Mouse (Mus musculus) stomach, postnatal 0 days (tissue): Measurements from ENCODE around the gene Ctcf. TPM values are rescaled to one million over a fixed set of nuclear protein-coding genes. Genes with fewer than 3 reads are reported as not detected.
A peak's percentile ranks its signal among the peaks of the same experiment; 100 is the strongest.

Experiments used
- ATAC-seq: fragments of 200-750 bp; cut with Nextera tagmentation; 2 replicates; pipeline ENCODE4 v1.8.0; 2017; ENCODE audit not compliant: low FRiP score, low TSS enrichment
- DNase-seq: peaks from one replicate; pipeline ENCODE4 v3.0.0-alpha.2; 2016; ENCODE audit warnings: low spot score
- H3K27ac ChIP-seq: fragments of 300-500 bp; sonication (generic); replicated peaks from 2 replicates; pipeline ENCODE4 v1.5.1; 2014; ENCODE audit warnings: mild to moderate bottlenecking, control low read depth
- H3K27me3 ChIP-seq: fragments of 300-500 bp; sonication (generic); 2 replicates; pipeline ENCODE4 v1.6.1; 2014; ENCODE audit warnings: low read length; ENCODE audit not compliant: control insufficient read depth, insufficient read depth
- H3K36me3 ChIP-seq: fragments of 300-500 bp; sonication (generic); 2 replicates; pipeline ENCODE4 v1.6.1; 2014; ENCODE audit warnings: low read length, mixed read lengths; ENCODE audit not compliant: control insufficient read depth, insufficient read depth
- H3K4me1 ChIP-seq: fragments of 300-500 bp; sonication (generic); replicated peaks from 2 replicates; pipeline ENCODE4 v1.6.1; 2014; ENCODE audit warnings: antibody characterized with exemption; ENCODE audit not compliant: control insufficient read depth, insufficient read depth
- H3K4me2 ChIP-seq: fragments of 300-500 bp; sonication (generic); replicated peaks from 2 replicates; pipeline ENCODE4 v1.6.1; 2014; ENCODE audit warnings: low read depth, mild to moderate bottlenecking, control low read depth, moderate library complexity
- H3K4me3 ChIP-seq: fragments of 300-500 bp; sonication (generic); 2 replicates; pipeline ENCODE4 v1.5.1; 2014; ENCODE audit warnings: low read depth, low read length, control low read depth
- H3K9ac ChIP-seq: fragments of 300-500 bp; sonication (generic); 2 replicates; pipeline ENCODE4 v1.6.1; 2014; ENCODE audit warnings: mild to moderate bottlenecking, low read length, control low read depth, mixed read lengths
- H3K9me3 ChIP-seq: fragments of 300-500 bp; sonication (generic); 2 replicates; pipeline ENCODE4 v1.6.1; 2016; ENCODE audit warnings: low read length; ENCODE audit not compliant: control insufficient read depth
- CTCF ChIP-seq: IDR thresholded peaks from 2 replicates; pipeline ENCODE4 v1.5.1; 2016; ENCODE audit warnings: antibody characterized with exemption, low read depth, mild to moderate bottlenecking, moderate library complexity
- EP300 ChIP-seq: optimal IDR thresholded peaks from 2 replicates; pipeline ENCODE3; 2016; ENCODE audit warnings: antibody characterized with exemption
- WGBS: fragments of 180-500 bp; shearing (Covaris S2); extraction: QIAGEN DNeasy Blood & Tissue Kit; methylation state at CpG from one replicate; pipeline ENCODE4 v1.1.7; 2014; 5-methylcytosine and 5-hydroxymethylcytosine counted together
- polyA plus RNA-seq: library from polyadenylated mRNA; unstranded; fragments of >200 nt; fragmentation: Nextera tagmentation; extraction: Ambion mirVana; gene quantifications from 2 replicates; pipeline ENCODE4 v1.2.1, GENCODE M21; 2015

Gene Ctcf
- polyA plus RNA-seq, 1 experiment from 2014 or later: 56.6 TPM

DNA sequence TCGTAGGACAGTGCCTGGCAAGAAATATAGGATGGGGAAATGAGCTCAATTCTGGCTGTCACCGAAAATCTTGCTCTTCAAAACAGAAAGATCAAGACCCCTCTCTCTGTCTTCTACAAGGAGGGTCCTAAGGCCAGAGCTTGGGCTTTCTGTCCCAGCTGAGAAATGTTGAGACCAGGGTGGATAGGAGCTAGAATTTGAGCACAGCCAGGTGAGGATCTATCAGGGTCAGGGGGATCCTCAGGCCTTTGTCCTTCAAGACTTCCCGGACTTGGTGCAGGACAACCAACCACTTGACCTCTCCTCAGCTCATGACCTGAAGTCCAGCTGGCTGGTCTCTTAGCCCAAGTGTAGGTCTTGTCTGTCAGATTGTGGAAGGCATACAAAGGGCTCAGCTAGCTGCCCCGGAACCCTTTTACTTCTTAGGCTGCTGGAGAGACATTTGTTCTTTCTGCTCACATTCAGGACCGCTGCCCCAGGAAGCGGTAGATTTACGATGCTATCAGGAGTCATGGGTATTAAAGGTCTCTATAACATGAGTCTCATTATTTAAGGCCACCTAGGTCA is 12.6 kb upstream of the Ctcf start:
- Histone ChIP-seq H3K27ac (no peak overlapping the region), H3K9me3 (no peaks in the 10 kb centered on the region), H3K4me1 (no peaks in the 10 kb centered on the region), H3K4me2 (no peak overlapping the region), H3K27me3 (no peaks in the 10 kb centered on the region), H3K36me3 (peaks cover 9% of the 10 kb centered on the region; the same call in 1 of the 2 replicates), H3K4me3 (no peak overlapping the region), H3K9ac (no peak overlapping the region)
- 61% methylated on average over 7 of the region's 7 CpGs for WGBS
- no peak for ATAC-seq
- TF ChIP-seq EP300 (no peak), CTCF (no peak)
- DNase-seq: no peak

DNA sequence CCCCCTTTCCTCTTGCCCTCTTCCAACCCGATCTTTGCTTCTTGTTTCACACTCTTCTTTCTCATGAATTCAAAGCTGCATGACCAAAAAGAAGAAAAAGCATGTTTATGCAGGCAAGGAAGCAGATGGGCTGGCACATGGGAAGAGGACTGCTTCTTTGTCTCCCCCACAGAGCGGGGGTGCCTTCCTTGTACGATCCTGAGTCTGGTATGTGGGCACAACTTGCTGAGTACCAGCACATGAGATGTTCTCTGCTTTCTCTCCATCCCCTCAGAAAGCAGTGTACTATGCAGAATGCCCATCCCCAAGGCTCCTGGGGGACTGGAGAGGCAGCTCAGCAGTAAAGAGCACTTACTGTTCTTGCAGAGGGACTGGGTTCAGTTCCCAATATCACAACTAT is 12.0 kb upstream of the Ctcf start:
- Histone ChIP-seq H3K9me3 (no peaks in the 10 kb centered on the region), H3K4me1 (no peaks in the 10 kb centered on the region), H3K36me3 (peaks cover 9% of the 10 kb centered on the region; the same call in 1 of the 2 replicates), H3K27me3 (no peaks in the 10 kb centered on the region), H3K27ac (no peak overlapping the region), H3K9ac (no peak overlapping the region), H3K4me2 (no peak overlapping the region), H3K4me3 (no peak overlapping the region)
- WGBS: 66% methylated on average over 3 of the region's 3 CpGs
- ATAC-seq (no peak), DNase-seq (no peak)
- TF ChIP-seq CTCF (no peak), EP300 (no peak)

DNA sequence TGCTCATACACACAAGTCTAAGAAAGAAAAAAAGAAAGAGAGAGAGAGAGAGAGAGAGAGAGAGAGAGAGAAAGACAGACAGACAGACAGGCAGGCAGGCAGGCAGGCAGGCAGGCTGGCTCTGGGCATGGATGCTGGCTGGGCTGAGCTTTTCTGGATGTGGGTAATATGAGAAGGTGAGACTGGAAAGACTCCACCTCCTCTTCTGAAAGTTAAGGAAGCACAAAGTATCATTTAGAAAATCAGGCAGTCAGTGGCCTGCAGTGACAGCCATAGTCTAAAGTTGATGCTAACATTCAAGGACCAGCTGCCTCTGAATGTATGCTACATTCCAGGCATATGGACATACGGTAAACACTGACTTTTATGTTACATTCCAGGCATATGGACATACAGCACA is 11.5 kb upstream of the Ctcf start:
- H3K27me3 ChIP-seq: no peaks in the 10 kb centered on the region
- H3K9me3 ChIP-seq: no peaks in the 10 kb centered on the region
- DNase-seq (no peak), ATAC-seq (no peak)
- 39% methylated on average over 1 of the region's 1 CpGs for WGBS
- no peak overlapping the region for H3K4me3 ChIP-seq
- H3K4me1 ChIP-seq: no peaks in the 10 kb centered on the region
- H3K4me2 ChIP-seq: no peak overlapping the region
- no peak overlapping the region for H3K27ac ChIP-seq
- peaks cover 9% of the 10 kb centered on the region; the same call in 1 of the 2 replicates for H3K36me3 ChIP-seq
- no peak overlapping the region for H3K9ac ChIP-seq
- TF ChIP-seq EP300: no peak
- no peak for TF ChIP-seq CTCF

DNA sequence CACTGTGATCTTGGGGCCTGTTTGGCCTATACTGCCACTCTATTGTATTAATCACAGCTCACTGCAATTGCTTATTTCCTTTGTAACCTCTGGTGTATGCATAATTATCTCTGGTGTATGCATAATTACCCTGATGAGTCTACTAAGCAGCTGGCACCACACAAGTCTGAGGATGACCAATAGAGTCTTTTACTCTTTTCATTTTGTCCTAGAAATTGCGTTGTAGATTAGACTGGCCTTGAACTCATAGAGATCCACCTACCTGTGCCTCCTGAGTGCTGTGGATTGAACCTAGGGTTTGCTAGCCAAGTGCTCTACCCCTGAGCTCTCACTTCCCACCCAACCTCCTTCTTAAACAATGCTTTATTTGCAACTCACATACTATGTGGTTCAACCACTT is 10.3 kb upstream of the Ctcf start:
- ATAC-seq: no peak

DNA sequence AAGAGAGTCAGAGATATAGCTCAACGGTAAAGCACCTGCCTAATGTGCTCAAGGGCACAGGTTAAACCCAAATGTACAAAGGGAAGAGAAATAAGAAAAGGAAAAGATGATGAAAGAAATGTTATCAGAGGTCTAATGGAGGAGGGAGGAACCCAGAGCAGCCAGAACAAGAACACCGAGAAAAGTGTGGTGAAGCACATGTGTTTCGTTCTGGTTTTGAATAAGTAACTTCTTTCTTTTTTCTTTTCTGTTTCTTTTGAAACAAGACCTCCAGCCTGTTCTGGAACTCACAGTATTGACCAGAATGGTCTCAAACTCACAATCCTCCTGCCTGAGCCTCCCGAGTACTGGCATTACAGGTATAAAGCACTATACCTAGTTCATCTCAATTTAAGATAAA is 7.0 kb upstream of the Ctcf start:
- TF ChIP-seq CTCF (no peak), EP300 (no peak)
- 81% methylated on average over 4 of the region's 4 CpGs for WGBS
- H3K9ac ChIP-seq: no peak overlapping the region
- no peaks in the 10 kb centered on the region for H3K9me3 ChIP-seq
- no peak overlapping the region for H3K4me3 ChIP-seq
- H3K27me3 ChIP-seq: no peaks in the 10 kb centered on the region
- H3K36me3 ChIP-seq: no peaks in the 10 kb centered on the region
- DNase-seq (no peak), ATAC-seq (no peak)
- no peak overlapping the region for H3K4me2 ChIP-seq
- H3K27ac ChIP-seq: no peak overlapping the region
- H3K4me1 ChIP-seq: no peaks in the 10 kb centered on the region

More for the DNA sequence above, 10.3 kb upstream of the Ctcf start:
- peaks cover 3% of the 10 kb centered on the region; the same call in 1 of the 2 replicates for H3K36me3 ChIP-seq
- H3K4me2 ChIP-seq: no peak overlapping the region
- H3K4me3 ChIP-seq: no peak overlapping the region
- no peaks in the 10 kb centered on the region for H3K27me3 ChIP-seq
- no peaks in the 10 kb centered on the region for H3K4me1 ChIP-seq
- no peak overlapping the region for H3K27ac ChIP-seq
- no peak for DNase-seq
- 81% methylated on average over 1 of the region's 1 CpGs for WGBS
- no peak for TF ChIP-seq CTCF
- TF ChIP-seq EP300: no peak
- no peaks in the 10 kb centered on the region for H3K9me3 ChIP-seq
- H3K9ac ChIP-seq: no peak overlapping the region

DNA sequence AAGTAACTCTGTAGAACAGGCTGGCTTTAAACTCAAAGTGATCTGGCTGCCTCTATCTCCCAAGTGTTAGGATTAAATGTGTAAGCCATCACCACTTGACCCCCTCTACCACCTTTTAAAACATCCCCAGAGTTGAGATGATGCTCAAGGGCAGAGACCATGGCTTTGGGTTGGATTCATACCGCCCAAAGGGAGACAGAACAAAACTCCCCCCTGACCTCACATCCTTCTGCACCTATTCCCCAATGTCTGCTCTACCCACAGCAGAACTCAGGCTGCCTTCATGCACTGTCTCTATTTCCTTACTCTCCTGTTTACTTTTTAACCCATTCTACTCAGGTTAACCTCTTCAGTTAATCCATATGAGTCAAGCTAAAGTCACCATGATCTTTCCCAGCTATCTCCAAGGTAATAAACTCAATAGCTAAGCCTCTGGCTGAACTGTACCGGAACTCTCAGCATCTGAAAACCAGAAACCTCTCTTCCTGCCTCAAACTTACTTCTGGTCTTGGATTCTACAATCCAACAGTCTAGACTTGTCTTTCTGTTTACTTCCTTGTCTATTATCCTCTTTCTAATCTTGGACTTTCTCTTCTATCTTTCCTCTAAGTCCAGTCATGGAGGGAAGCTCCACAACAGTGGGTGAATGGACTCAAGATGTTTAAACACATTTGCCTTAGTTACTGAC is 1.5 kb upstream of the Ctcf start:
- Histone ChIP-seq H3K4me2 (peak overlapping the region; percentile 91), H3K9me3 (no peaks in the 10 kb centered on the region), H3K9ac (no peak overlapping the region), H3K4me1 (no peaks in the 10 kb centered on the region), H3K36me3 (no peaks in the 10 kb centered on the region), H3K4me3 (peak overlapping the region; percentile 87), H3K27me3 (no peaks in the 10 kb centered on the region), H3K27ac (no peak overlapping the region)
- 75% methylated on average over 2 of the region's 2 CpGs for WGBS
- no peak for DNase-seq
- TF ChIP-seq CTCF (no peak), EP300 (no peak)
- no peak for ATAC-seq
